Mouse (Mus musculus) brain, embryonic 18.5 days (tissue): Measurements from ENCODE around the gene Stambp.
A peak's percentile ranks its signal among the peaks of the same experiment; 100 is the strongest.
"Not testable (repeated sequence)": the region's sequence is repeated elsewhere in the genome, so short reads cannot be mapped to it uniquely, and the experiment has no call there.

Experiments used
- DNase-seq: peaks from one replicate; pipeline ENCODE4 v3.0.0-alpha.2; 2012; ENCODE audit warnings: low read depth, low spot score

The Stambp gene

DNA sequence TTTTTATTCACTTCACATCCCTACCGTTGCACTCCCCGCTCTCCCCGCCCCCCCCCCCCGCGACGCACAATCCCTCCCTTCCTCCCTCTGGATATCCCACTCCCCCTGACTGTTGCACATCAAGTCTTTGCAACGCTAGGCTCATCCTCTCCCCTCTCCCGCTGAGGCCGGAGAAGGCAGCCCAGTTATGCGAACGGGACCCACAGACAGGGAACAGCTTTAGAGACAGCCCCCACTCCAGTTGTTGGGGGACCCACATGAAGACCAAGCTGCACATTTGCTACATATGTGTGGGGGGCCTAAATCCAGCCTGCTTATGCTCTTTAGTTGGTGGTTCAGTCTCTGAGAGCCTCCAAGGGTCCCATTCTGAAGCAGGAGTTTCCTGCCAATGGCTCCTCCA lies at the start of gene Stambp:
Stambp (minus strand) TSS at position 59 of the 400 bp plus-strand sequence.
- no peak for DNase-seq

DNA sequence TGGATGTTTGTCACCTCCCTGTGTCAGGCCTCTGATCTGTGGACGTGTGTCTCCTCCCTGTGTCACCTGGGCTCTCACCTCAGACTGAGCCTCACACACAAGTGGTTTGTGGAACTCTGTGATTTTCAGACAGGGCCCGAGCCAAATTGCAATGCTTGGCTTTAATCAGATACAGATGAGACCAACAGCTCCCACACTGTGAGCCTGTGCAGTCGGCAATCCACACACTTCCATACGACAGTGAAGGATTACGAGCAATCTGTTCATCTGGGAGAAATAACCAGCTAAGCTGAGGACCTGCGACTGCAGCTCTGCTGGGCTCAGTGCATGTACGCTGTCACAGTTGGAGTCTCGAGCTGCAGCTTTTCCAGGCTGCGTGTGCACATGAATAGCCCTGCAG lies 47.4 kb upstream of the Stambp start:
- no peak for DNase-seq

DNA sequence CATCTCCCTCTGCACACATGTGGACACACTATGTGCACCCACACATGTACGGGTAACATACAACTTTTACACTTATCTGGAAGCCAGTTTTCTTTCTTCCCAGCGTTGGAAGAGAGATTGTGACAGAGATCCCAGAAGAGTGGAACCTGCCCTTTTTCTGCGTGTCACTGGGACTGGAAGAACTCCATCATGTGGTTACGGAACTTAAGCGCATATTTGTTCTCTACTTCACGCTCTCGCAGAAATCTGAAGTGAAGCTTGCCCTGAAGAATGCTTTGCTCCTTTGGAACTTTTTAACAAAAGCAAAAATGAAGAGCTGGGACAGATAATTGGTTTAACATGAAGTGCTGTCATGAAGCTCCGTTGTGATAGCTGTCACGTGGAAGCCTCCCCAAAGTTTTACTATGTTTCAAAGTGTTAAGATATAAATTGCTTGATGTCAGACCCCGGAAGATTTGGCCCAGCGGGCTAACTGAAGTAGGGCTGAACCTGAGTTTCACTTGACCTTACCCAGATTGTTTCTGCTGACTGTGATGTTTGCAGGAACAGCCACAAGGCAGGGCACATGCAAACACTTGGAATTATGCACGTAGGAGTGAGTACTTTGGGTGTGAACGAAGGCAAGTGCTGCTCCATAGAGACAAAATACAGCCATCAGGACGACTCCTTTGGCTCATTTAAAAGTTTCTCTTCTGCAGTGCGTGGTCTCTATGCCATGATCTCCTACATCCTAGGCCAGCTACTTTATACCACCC lies 45.2 kb upstream of the Stambp start:
- no peak for DNase-seq

DNA sequence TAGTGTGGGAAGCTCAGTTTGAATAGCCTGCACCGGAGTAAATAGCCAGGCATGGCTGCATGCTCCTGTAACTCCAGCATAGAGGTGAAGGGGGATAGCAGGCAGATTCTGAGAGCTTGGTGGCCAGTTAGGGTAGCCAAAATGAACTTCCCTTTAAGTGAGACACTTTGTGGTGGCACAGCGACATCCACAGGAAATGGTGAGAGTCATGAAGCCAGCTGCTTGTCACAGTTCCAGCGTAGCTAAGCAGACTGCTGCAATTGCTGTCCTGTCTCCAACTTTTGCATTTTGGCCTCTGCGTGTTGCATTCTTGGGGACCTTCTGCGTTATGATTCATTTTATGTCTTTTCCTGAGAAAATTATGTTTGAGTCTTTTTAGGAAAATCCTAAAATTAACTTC lies 44.0 kb upstream of the Stambp start:
- DNase-seq: no peak

DNA sequence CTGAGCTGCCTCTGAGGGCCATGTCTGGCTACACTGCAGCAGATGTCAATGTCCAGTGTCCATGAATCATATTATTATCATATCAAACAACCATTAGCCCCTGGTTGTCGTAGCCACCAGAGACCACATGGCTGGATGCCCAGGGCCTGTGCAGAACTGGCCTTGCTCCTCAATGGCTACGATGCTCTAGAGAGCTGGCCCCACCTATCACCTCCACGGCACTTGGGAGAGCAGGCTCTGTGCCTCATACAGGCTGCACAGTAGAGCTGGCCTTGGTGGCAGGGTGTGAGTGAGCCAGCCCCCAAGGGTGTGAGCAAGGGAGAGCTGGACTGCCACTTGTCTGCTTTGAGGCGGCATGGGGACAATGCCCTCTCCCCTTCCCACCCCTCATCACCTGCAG lies 41.9 kb upstream of the Stambp start:
- DNase-seq: no peak

DNA sequence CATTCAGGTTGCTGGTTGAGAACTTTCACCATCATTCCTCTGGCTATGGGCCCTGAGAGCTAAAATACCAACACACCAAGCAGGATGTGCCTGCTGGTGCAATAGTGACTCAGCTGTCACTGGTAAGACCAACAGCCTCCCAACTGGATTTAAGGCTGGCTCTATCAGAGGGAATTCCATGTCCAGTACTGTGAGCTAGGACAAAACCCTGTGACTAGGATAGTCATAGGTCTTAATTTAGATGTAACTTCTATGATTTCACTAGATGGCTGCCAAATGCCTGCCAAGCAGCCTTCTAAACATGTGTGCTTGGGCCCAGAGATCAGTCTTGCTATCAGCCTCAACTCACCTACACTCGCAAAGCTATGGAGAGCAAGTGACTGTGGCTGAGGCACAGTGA lies 40.4 kb upstream of the Stambp start:
- DNase-seq: no peak

DNA sequence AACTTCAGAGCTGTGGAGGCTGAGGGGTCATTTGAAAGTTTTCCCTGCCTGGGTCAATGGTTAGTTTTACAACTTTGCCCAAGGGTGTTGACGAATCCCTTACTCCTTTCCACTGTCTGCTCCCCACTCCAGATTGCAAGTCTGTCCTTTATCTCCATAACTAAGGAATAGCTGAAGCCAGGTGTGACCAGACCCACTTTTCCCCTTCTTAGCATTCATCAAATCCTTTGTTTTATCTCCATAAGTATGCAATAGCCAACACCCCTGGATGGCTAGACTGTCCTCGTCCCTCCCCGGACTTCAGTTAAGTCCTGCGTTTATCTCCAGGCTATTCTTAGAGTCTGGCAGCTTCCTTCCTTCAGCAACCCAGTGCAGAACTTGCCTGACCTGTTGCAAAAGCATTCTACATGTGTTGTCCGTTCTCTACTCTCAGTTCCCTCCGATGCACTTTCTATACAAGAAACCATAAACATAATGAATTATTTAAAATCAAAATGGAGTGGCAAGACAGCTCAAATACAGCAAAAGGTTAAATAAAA lies 27.2 kb upstream of the Stambp start:
- no peak for DNase-seq

DNA sequence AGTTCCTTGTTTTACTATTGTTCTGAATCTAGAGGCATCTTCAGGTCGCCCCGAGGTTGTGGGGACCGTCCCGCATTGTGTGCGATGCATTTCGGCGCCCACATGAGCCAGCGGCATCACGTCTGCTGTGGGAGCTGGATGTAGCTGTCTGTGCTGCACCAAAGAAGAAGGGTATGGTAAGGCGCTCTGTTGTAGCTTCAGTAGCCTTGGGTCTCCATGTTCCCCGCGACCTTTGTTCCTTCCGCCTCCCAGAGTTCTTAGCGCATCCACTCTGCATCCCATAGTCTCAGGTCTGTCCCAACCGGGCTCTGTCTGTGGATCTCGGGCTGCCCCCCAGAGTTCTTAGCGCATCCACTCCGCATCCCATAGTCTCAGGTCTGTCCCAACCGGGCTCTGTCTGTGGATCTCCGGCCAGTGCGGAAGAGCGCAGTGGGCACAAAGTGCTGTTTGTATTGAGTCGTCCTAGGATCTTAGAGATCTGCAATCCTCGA lies 26.6 kb upstream of the Stambp start:
- DNase-seq: no peak

DNA sequence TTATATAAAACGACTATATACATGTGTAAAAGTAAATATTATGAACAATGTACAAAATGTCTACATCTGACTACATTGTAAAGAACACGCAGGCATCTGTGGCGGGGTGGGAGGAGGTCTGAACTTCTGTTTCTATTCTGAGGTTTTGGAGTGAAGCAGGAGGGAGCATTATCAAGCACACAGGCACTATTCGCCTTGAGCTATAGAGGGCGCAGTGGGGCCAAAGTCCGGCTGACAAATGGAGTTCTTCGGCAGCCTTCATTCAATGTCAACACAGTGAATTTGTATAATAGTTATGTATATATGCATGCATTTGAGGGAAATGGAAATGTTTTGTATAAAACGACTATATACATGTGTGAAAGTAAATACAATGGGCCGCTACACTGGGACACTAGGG lies 26.1 kb upstream of the Stambp start:
- DNase-seq: no peak

DNA sequence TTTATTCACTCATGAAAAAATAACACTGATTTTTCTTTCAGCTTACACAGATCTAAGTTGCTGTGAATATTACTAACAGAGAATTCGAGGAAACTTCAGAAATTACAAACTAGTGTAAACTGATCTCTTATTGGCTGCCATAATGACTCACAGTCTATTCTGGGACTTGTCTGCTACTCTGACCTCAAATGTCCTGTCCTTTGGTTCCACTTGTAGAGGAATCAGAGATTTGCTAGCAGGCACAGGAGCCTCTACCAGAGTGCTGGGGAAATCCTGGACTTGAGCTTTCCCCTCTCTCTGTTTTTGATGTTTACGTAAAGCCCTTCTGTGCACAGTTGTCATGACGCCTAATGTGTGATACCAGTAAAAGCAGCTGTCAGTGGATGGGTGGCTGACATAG lies 25.5 kb upstream of the Stambp start:
- DNase-seq: no peak

DNA sequence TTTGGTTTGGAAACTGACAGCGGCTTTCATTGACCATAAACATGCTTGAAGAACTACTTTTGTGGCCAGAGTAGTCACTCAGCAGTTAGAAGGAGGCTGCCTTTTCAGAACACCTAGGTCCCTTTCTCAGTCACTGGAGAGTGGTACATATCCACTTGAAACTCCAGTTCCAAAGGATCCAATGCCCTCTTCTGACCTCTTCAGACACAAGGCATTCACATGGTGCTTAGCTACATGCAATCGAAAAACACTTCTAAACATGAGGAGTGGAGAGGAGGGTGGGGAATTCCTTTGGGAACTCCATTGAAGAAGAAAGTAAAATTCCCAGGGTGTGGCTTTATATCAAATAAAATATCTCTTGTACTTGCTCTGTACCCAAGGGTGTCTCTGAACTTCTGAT lies 22.5 kb upstream of the Stambp start:
- no peak for DNase-seq

DNA sequence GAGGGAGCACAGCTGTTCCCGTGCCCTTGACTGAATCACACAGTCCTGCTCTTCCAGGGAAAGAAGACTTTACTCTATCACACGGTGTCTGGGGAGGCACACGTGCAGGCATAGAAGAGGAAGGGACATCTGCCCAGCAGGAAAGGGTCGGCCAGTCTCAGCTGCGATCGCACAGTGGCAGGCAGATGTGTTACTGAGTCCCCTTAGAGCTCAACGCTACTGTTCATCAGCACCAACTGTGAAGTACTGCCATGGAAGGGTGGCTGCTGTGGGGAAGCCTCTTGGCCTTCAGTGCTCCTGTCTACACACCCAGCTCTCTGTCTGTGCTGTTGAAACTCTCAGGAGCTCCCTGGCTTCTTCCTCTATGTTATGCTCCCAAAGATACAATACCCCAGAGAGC lies 21.4 kb upstream of the Stambp start:
- no peak for DNase-seq

DNA sequence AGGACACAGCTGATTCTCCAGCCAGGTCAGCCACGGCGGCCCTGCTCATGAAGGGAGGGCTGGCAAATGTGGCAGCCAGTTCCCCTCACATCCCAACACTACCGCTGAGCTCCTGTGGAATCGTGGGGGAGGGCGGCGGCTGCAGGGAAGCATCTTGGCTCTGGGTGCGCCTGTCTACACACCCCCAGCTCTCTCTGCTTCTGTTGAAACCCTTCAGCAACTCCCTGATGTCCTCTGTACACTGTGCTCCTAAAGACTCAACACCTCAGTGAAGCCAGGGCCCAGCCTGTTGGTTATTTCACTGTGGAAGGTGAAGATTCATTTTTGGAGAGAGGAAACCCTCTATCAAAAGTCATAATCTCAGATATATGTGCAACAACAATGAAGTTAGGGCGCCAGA lies 19.5 kb upstream of the Stambp start:
- no peak for DNase-seq

DNA sequence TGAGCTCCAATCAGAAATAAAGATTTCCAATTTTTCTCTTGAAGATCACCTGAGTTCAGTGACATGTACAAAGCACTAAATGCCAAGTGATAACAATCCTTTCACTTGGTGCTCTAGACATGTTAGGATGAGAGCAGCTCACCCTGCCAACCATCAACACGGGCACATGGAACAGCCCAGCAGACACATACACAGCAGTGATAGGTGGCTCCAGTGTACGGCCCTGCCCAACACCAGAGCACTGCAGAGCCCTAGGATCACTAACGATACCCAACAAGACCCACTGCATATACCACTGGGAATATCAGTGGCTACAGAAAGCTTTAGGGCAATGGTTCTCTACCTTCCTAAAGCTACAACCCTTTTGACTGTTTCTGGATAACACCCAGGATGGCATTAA lies 17.8 kb upstream of the Stambp start:
- no peak for DNase-seq

DNA sequence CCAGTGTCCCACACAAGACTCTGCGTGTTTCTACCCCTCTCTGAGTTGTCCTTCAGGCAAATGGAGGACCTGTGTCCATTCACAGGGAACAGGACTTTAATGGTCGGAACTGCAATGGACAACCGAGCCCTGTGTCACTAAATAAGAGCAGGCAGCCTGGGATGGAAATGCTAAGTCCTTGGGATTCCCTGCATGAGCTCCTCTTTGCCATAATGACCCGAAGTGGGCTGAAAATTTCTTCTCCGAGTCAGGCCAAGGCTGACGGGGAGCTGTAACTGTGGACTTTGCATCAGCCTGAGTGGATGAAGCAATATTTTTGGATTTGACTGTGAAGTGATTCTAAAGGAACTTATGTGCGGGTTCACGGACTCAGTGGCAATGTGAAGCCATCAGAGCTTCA lies 14.7 kb upstream of the Stambp start:
- not testable (repeated sequence) for DNase-seq

DNA sequence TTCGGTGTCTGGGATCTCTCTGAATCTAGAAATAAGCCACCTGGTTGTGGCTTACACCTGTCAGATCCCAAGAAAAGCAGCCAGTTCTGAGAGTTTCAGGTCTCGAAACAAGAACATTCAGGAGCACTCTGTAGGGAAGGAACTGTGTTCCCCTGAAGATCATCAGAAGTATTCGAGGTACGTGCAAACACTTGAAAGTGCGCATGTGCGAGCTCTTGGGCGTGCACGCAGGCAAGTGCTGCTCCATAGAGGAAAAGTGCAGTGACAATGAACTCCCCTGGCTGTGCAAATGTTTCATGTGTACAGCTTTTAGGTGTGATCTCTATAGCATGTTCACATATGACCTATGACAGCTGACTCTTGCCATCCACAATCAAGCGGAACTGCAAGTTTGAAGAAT lies 12.8 kb upstream of the Stambp start:
- not testable (repeated sequence) for DNase-seq

DNA sequence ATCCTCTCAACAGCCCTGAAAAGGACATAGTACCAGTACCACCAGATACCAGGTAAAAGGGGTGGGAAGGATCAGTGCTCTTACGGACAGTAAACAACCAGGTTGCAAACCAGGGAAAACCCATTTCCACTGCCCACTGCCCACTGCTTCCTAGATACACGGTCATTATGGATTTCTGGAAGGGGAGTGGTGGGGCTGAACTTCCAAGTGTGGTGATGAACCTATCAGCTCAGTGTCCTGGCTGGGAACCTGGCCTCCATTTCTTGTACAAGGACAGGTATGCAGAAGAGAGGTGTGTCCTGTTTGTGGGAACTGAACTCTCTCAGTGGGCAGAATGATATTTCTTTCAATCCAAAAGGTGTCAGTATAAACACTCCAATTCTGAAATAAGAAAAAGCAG lies 11.1 kb upstream of the Stambp start:
- DNase-seq: no peak

DNA sequence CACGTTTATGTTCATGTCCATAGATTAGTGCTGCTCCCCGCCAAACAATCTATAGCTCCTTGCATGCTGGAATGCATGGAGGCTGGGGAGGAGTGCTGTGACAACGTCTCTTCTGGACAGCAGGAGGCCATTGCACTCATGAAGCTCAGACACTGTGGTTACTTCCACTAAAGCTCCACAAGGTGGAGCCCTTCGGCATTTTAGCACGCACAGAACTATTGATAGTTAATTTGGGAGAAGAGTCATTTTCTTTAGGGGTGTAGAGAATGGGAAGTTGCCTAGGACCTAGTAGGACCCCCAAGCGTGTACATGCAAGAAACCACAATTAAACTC lies 10.4 kb upstream of the Stambp start:
- DNase-seq: peak; percentile 34

DNA sequence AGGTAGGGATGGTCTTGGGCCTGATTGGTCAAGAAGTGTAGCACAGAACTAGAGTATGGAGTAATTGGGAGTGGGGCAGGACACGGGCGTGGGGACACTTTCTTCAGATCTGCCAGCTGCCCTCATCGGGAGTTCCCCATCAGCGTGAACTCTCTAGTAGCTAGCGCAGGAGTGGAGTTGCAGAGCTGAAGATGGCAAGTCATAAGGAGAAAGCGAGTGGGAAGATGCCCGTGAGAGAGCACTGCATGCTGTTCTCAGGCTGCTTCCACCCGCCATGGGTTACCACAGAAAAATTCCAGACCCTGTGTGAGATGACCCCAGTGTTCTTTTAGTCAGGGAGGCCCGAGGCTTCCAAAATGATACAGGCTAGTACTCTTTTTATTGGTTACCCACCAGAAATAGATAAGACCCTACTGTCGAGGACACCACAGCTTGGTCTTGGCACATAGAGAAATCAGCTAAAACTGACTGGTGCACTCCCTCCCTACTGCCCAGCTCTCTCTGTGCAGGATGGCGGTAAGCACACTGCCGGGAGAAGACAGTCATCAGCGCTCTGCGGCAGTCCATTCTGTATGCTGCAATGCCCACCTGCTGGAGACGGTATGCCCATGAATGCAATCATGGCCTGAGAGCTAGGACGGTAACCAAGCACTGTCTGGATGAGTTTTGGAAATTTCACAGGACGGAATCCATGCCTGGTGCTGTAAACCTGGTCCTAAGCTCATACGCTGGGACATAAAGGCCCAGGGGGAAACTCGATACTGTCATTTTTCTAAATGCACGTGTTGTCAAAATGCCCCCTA lies 9.8 kb upstream of the Stambp start:
- no peak for DNase-seq

DNA sequence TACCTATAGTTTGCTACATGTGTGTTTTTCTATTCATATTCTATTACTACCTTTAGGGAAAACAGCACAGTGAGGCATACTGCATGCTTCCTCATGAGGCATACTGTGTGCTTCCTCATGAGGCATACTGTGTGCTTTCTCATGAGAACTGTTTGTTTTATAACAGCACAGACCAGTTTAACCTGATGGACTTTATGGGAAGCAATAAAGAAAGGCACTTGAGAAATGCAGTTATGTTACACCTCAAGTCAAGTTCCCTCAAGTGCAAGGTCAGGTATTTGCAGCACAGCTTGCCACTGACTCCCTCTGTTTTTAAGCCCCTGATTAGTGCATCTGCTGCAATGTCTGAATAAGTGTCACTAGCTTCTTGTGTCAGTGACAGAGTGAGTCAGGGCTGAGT lies 5.0 kb upstream of the Stambp start:
- DNase-seq: no peak

DNA sequence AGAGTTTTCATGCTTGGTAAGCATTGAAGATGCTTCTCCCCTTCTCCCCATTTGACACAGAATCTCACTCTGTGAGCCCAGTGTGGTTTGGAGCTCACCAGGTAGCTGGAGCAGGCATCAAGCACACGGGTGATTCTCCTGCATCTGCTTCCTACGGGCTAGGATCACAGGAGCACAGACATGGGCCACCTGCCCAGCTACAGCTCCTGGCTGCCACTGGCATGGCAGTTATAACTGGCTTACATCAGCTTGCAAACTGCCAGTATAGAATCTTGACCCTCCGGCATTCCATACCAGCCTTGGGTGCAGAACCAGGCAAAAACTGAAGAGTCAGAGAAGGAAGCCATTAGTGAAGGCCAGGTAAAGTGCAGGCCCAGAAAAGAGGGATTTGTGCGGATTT lies 3.1 kb upstream of the Stambp start:
- DNase-seq: no peak

DNA sequence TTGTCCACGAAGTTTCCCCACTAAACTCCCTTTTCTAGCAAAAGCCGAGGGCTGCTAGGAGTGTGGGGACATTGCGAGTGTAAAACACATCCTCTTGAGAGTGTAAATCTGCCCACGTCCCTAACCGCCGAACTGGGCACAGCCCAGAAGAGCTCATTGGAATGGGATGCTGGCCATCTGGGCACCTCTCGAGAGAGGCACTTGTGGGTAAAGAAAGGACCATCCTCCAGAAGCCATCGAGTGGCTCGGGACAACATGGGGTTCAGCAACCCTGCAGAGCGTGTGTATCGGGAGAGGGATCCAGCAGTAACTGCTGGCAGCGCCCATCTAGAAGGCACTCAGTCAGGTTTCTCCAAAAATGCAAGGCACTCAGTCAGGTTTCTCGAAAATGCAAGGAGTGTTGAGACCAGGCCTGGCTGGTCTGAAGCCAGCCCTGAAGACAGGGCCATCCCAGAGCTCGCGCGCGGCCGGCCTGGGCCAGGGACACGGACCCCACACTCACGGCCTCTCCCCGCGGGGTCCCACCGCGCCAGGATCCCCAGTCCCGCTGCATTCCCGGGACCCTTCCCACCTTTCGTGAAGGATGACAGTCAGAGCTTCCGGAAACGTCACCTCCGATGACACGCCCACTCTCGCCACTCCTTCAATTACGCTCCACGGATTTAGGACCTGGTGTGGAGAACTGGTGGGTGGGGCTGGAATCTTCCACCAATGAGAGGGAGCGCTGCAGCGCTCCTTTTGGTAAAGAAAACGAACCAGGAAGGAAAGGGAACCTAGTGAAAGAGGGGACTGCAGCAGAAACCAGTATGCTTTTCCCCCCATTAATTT lies 475 bp downstream of the Stambp start:
- peak; percentile 92 for DNase-seq
